In the genomic region with DNA sequence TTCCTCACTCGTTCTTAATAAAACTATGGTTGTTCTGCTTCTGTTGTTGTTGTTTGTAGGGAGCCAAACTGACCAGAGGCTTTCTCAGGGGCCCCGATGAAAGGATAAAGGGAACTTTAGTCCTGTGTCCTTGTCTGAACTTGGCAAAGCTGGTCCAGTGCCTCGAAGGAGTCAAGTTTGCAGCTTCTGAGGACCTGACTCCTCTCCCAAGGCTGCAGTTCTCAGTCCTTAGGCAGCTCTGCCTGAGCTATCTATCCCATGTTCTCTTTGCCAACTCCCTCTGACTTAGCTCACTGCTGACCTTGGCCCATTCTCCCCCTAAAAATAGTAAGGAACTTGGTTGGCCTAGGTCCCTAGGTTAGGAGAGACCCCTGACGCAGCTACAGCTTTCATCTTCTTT, we compare ENCODE assay signal across 26 mouse cellular contexts. TPM values are rescaled to one million over a fixed set of nuclear protein-coding genes. Genes with fewer than 3 reads are reported as not detected.
"Had no signal": no experiment of that assay in that cellular context is flagged by ENCODE, and none has a peak within 500 bp of the region (broad histone marks: within the 10 kb centered on the region; RNA-seq: fewer than 3 reads in every experiment).

No protein-coding gene starts in this region.

- H3K27ac ChIP-seq: liver, embryonic 13.5 days; liver, embryonic 15.5 days; lung, embryonic 15.5 days; macrophage; midbrain, embryonic 10.5 days; midbrain, embryonic 12.5 days; neural tube, embryonic 13.5 days; neural tube, embryonic 15.5 days had no signal

- H3K36me3 ChIP-seq: liver, embryonic 13.5 days; liver, embryonic 15.5 days; lung, embryonic 15.5 days; midbrain, embryonic 10.5 days; midbrain, embryonic 12.5 days; neural tube, embryonic 13.5 days; neural tube, embryonic 15.5 days had no signal

- H3K27me3 ChIP-seq: liver, embryonic 13.5 days; liver, embryonic 15.5 days; lung, embryonic 15.5 days; midbrain, embryonic 12.5 days; neural tube, embryonic 13.5 days; neural tube, embryonic 15.5 days had no signal

- H3K4me1 ChIP-seq: liver, embryonic 13.5 days; liver, embryonic 15.5 days; lung, embryonic 15.5 days; midbrain, embryonic 10.5 days; midbrain, embryonic 12.5 days; neural tube, embryonic 13.5 days; neural tube, embryonic 15.5 days had no signal

- H3K9ac ChIP-seq: liver, embryonic 13.5 days; liver, embryonic 15.5 days; liver, postnatal 0 days; lung, embryonic 15.5 days; midbrain, embryonic 12.5 days; neural tube, embryonic 13.5 days; neural tube, embryonic 15.5 days had no signal

- DNase-seq: liver, embryonic 13.5 days; liver, postnatal 0 days; lung, adult 2 months; lung, postnatal 14 days; lung, postnatal 36 days; midbrain, embryonic 14.5 days; retina, postnatal 1 day; right cerebral cortex, adult 18-20 months; right cerebral cortex, postnatal 25 days; right cerebral cortex, postnatal 4 days; thymus, adult 2 months; thymus, postnatal 25 days; thymus, postnatal 4 days had no signal

- H3K4me3 ChIP-seq: liver, embryonic 13.5 days; liver, embryonic 15.5 days; lung, embryonic 15.5 days; midbrain, embryonic 10.5 days; midbrain, embryonic 12.5 days; myocyte; neural tube, embryonic 13.5 days; neural tube, embryonic 15.5 days had no signal

- H3K9me3 ChIP-seq: liver, embryonic 13.5 days; liver, embryonic 15.5 days; lung, embryonic 15.5 days; midbrain, embryonic 10.5 days; midbrain, embryonic 12.5 days; neural tube, embryonic 13.5 days; neural tube, embryonic 15.5 days had no signal

RNA-seq across cellular contexts. Expression of gene Sh2d6, which starts 5.6 kb away (rescaled TPM):
- total RNA-seq: megakaryocyte-erythroid progenitor cell, adult 5-6 weeks had no signal
- polyA plus RNA-seq: liver, embryonic 11.5 days; liver, embryonic 13.5 days; liver, embryonic 15.5 days; liver, postnatal 0 days; lung, embryonic 15.5 days; lung, postnatal 0 days; neural tube, embryonic 11.5 days; stomach, embryonic 14.5 days had no signal
